Mouse (Mus musculus): ENCODE measurements around the gene Sema3e.

Gene Sema3e

DNA sequence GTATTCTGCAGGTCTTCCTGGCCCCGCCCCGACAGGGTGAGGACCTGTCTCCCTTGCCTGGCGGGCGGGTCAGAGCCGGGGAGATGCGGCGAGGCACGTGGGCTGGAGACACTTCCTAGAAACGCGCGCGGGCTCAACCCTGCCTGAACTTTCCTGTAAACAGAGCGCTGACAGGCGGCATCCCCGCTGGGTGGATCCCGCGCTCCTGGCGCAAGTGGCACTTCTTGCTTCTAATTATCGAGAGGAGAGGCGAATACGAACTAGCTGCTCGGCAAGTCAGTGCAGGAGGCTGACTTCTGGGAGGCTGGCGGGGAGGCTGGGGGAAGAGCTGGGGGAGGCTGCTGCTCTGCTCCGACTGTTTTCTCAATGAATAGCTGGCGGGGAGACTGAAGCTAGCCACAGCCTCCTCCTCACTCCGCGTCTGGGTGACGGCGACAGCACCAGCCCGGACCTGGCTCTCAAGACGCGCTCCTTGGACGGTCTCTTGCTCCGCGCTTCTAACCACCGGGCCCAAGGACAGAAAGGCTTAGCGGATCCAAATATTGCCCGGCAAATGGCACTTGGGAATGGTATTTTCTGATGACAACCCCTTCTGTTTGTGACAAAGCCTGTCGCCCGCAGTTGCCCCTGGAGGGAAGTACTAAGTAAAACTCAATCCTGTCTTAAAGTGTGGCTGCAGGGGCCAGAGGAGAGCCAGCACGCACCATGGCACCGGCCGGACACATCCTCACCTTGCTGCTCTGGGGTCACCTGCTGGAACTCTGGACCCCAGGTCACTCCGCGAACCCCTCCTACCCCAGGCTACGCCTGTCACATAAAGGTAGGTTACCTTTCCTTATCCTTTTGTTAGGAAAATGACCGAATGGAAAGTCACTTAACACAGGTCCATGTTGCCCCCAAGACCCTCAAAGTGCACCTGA lies at the start of gene Sema3e:
Gene Sema3e (plus strand): TSS at position 72 of the 920 bp plus-strand sequence.
- no peak for DNase-seq (ENCODE audit: low read depth in 1 of 2, low spot score in 2 of 2)

DNA sequence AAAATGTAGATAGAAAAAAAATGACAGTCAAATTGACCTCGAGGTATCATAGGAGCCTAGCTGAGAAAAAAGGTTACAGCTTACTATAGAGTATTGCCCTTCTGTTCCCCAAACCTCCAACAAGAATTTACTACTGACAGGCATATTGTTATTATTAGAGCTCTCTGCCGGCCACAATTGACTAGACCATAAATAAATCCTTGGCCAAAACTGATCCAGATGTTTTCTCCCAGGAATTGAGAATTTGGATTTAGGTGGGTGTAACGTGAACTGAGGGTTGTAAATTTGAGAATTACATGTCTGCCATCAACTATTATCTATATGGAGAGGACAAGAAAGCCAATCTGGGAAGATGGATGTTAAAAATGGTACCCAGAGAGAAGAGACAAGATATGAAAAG lies 47.5 kb upstream of the Sema3e start:
- no peak for DNase-seq (ENCODE audit: low read depth in 1 of 2, low spot score in 2 of 2)

- no peak for DNase-seq (ENCODE audit: low read depth in 1 of 2, low spot score in 2 of 2)
Measured at GRCm38 (mm10) chr5:13979156-13979555, 45.9 kb upstream of the Sema3e start.

DNA sequence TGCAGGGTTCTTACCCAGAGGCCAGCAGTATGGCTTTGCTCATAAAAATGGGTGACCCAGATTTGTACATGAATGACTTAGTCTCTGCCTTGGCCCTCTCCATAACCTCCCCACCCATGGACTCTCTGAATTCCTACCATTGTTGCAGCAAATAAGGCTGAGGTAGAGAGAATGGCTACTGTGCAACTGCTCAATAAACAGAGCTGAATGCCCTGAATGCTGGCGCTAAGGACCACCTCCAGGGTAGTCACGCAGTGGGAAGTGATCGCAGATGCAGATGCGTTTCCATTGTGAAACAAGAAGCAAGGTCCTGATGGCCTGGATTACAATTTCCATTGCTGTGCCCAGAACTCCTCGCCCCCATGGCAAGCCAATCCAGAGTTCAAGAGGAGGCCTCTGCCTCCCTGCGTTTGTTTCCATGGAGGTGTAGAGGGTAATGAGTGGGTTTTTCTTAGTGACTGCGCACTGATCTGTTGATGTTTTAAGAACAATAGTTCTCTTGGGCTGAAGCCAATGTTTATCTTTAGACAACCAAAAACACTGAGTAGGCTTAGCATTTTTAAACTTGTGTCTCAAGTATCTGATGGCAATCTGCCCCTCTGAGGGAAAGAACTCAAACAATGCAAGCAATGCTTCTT lies 42.5 kb upstream of the Sema3e start:
- DNase-seq (ENCODE audit: low read depth in 1 of 2, low spot score in 2 of 2) = no peak

GRCm38 (mm10) chr5:13983608-13984007 lies 41.5 kb upstream of the Sema3e start:
- DNase-seq (ENCODE audit: low read depth in 1 of 2, low spot score in 2 of 2) = no peak

DNA sequence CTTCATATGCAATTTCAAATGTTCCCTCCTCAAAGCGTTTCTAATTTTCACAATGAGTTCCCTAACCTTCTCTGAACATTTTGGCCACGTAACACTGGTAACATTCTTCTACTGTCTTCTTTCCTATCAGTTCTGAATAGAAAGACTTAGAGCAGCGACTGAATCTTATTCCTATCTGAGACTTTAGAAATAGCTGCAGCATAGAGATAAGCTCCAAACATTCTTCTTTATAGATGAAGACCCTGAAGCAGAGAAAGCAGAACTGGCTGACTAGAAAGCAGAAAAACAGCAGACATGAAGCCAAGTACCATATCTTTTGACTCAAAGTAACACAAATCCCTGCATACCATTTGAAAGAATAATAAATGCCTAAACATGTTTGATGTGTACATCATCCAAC lies 39.4 kb upstream of the Sema3e start:
- no peak for DNase-seq (ENCODE audit: low read depth in 1 of 2, low spot score in 2 of 2)

GRCm38 (mm10) chr5:13987123-13987522 lies 38.0 kb upstream of the Sema3e start:
- DNase-seq (ENCODE audit: low read depth in 1 of 2, low spot score in 2 of 2) = no peak

DNA sequence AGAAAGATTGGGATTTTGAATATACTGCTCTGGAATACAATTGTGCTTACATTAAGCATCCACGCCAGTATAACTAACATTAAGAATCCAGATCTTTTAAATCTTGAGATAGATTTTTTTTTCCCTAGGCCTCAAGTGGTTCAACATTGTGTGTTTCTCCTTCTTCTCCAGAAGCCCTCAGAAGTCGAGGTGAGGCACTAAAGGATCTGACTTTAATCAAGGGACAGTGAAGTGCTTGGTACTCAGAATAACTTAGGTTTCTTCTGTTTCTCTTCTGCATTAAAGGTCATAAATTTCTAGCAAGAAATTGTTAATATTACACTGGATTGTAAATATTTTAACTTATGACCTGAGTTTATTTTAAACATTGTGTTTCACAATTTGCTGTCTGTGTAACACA lies 37.1 kb upstream of the Sema3e start:
- no peak for DNase-seq (ENCODE audit: low read depth in 1 of 2, low spot score in 2 of 2)

DNA sequence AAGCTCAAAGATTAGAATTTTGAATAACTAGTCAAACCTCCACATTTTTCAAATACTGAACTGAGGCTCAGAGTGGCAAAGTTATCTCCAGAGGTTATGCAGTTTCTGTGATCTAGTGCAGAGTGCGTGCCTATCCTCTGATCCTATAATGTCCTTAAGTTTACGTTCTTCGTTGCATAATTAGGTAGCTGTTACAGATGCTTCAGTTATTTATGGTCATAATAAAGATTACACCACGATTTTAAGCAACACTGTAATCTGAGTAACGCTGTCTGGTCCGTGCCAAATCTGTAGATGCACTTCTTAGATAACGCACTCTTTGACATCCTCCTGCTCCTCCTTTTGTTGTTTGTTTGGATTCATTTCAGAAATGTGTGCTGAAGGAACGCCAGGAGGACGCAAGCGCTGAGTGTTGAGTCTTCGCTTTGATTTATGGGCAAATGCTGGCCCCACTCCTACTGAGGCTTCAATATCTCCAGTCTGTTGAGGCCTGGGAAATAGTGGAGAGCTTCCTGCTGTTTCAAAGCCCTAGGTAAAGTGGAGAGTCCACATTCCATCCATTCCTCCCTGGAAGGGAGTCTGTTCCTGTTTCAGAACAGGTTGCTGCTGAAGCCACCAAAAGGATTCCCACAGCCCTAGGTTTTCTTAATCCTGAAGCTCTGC lies 32.2 kb upstream of the Sema3e start:
- no peak for DNase-seq (ENCODE audit: low read depth in 1 of 2, low spot score in 2 of 2)

DNA sequence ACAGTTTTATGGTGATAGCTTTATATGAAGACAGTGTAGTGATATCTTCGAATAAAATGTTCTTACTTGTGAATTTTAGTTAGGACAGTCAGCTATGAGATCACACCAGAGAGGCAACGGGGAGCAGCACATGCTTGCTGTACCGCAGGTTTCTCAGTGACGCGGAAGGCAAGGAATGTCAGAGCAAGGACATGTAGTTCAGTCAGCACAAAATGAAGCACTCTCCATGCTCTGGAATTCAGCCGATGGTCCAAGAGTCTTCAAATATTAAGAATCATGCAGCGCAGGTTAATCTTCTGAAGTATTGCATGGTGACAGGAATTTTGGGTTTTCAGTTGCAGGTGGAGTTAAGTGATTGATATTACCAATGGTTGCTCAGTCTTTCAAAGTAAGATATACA lies 3.3 kb downstream of the Sema3e start:
- no peak for DNase-seq (ENCODE audit: low read depth in 1 of 2, low spot score in 2 of 2)

- DNase-seq (ENCODE audit: low read depth in 1 of 2, low spot score in 2 of 2) = no peak
Measured at GRCm38 (mm10) chr5:14030796-14031195, 5.7 kb downstream of the Sema3e start.

GRCm38 (mm10) chr5:14032056-14032455 lies 7.0 kb downstream of the Sema3e start:
- DNase-seq (ENCODE audit: low read depth in 1 of 2, low spot score in 2 of 2) = no peak

DNA sequence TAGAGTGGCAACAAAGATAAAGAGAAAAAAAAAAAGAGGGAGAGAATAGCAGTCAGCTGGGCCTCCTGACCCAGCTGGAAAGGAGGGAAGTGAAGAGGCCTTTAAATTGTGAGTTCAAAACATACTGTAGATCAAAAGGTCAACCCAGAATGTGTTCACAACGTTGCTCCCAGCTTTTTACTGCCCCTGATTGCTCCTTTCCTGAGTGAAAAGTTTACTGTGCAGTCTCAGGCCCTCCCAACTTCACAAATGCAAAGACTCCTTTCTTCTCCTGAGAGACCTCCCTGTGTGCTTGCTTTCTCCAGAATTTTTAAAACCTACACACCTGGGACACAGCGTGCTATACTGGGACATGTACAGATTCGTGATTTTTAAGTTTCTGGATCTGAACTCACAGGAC lies 8.2 kb downstream of the Sema3e start:
- DNase-seq (ENCODE audit: low read depth in 1 of 2, low spot score in 2 of 2) = no peak

DNA sequence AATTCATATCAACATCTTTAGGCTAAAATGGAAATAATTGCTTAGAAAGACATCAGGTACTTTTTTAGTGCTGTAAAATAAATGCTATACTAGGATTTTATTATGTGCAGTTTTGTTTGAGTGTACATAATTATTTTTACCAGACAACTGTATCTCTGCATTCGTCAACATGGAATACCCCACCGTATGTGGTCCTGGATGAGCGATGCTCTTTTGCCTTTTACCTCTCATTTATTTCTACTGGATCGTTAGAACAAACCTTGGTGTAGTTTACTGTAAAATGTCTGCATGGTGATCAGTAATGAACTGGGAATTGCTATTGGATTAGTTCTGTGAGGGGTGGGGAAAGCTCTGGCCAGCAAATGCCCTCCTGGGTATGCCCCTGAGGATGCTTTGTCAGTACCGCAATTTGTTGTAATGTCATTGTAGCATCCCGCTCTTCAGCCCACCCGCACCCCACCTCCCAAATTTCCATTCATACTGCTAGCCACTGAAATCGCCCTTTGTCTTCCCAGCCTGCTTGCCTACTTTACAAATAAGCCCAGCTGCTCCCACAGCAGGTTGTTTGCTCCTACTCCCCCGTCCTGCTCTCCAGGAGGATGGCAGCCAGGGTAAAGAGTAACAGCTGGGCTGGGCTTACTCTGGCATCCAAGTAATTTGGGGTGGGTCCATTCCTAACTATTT lies 13.9 kb downstream of the Sema3e start:
- no peak for DNase-seq (ENCODE audit: low read depth in 1 of 2, low spot score in 2 of 2)

- no peak for DNase-seq (ENCODE audit: low read depth in 1 of 2, low spot score in 2 of 2)
Measured at GRCm38 (mm10) chr5:14040208-14040607, 15.1 kb downstream of the Sema3e start.

DNA sequence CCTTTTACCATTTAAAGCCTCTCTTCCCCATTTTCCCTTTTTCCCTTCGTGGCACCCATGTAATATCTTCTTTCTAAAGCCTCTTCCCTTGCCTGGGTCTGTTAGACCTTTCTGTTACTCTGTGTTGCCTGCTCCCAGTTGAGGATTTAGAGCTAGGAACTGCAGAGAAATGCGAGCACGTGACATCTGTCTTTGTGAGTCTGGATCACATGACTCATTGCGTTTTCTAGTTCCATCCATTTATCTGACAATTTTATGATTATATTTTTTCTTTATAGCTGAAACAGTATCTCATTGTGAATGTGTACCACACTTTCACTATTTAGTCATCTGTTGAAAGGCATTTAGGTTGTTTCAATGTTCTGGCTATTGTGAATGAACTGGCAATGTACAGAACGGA lies 18.0 kb downstream of the Sema3e start:
- DNase-seq (ENCODE audit: low read depth in 1 of 2, low spot score in 2 of 2) = no peak

- no peak for DNase-seq (ENCODE audit: low read depth in 1 of 2, low spot score in 2 of 2)
Measured at GRCm38 (mm10) chr5:14043983-14044382, 18.9 kb downstream of the Sema3e start.

DNA sequence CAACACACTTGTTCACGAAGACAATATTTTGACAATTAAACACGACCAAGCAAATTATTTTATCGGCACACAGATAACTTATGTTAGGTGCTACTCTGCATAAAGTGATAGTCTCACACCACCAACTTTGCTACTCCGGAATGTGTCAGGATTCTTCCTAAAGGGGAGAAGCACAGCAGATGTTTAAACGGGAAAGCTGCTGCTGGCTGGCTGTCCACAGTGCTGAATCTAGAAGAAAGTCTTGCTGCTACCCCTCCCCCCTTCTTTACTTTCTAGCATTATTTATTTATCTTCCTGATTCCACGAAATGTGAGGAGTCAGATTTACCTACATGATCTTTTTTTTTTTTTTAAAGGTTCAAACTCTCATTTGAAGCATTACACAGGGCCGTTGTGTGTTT lies 23.6 kb downstream of the Sema3e start:
- DNase-seq (ENCODE audit: low read depth in 1 of 2, low spot score in 2 of 2) = no peak

DNA sequence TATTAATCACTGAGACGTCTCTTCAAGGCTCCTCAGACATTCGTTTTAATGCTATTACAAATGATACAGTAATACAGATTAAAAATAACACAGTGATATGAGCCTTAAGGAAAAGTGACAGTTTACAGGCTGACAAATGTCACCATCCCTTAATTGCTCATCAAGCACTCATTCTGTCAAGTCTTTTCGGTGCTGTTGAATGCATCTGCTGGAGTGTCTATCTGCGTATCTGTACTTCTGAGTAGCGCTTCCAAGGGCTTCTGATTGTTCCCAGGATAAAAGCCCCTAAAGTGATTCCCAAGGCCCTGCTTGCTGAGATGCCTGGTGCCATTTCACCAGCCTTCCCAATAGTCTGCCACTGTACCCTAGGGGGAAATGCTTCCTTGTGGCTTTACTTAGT lies 29.4 kb downstream of the Sema3e start:
- no peak for DNase-seq (ENCODE audit: low read depth in 1 of 2, low spot score in 2 of 2)

DNA sequence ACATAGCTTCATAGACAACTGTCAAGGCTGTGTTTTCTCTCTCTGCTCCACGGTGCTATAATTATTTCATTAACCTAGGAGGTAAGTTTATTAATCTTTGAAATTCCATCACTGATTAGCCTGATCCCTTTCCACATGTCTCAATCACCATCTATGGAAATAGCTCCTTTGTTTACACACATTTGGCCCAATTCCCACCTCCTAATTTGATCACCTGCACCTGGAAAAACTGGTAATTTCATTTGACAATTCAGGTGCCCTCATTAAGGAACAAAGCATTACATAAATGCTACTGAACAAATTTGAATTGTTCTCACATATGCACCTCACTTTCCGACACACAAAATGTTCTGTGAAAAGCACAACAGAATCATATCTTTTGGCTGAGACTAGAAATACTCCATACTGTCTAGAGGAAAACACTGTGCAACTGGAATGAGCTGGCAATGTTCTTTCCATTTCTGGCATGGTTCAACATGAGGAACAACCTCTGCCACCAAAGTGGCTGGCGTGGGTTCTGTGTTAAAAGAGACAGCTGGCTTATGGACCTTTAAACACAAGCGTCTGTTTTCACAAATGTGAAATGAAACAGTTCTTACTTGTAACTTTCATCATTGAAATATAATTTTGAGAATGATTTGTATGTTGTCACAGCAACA lies 34.9 kb downstream of the Sema3e start:
- no peak for DNase-seq (ENCODE audit: low read depth in 1 of 2, low spot score in 2 of 2)

DNA sequence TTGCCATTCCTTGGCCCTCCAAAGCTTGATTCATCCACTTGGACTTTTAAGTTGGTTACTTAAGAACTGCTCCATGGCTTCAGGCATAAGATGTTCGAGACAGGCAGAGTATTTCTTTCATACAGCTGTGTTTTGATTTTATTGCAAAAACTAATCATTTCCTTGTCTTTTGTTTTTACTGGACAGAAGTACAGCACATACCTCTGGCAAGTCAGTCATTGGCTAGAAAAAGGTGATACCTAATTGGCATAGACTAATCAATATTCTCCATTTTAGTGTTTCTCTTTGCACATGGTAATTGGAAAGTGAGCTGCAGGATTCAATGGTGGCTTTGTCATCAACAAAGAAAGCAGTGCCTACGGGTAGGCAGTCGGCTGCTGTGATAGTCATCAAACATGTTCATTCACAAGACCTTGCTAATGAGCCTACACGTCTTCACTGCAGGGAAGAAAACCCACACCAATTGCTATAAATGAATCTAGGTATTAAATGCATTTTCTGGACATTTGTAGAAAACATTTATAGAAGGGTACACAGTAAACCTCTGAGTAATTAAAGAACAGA lies 37.9 kb downstream of the Sema3e start:
- no peak for DNase-seq (ENCODE audit: low read depth in 1 of 2, low spot score in 2 of 2)

All from monocyte, adult 2 months (primary cell).